Mouse (Mus musculus) kidney, adult 18-20 months (tissue): ENCODE measurements around the gene Mnd1.

Experiments
- DNase-seq: peaks from one replicate; pipeline ENCODE4 v3.0.0; 2021

Gene Mnd1

DNA sequence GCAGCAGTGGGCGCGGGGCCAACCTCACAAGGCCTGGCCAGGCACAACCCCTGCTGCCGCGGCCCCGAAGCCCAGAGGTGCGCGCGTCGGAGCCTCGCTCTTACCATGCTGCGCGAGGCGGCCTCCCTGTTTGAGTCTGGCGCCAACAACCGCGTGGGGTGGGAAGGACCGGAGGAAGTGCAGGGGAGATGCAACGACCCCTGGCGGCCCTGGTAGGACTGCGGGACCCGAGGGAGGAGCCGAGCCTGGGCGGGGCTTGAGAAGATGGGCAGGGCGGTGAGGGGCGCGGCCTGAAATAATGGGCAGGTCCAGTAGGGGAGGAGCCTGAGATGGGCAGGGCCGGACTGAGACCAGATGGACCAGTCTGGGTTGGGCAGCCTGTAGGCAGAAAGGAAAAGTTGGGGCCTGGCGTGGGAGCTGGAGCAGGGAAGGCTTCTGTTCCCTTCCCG, at the start of gene Mnd1:
Gene Mnd1, minus strand, starts transcription at position 229 of the 449 bp plus-strand sequence.
- DNase-seq = peak; percentile 99

DNA sequence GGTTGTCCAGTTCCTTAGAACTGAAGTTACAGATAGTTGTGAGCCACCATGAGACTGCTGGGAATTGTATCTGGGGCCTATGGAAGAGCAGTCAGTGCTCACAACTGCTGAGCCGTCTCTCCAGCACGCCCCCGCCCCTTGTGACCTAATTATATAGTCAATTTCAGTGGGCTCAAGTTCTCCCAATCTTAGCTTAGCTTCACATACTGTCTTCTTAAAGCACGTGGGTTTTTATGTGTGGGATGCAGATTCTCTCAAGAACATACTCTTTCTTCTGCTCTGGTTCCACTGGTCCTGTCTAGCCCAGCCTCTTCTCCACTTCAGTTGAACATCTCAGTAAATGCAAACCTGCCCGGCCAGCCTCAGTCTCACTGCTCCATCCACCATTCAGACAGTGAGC, 49.1 kb upstream of the Mnd1 start:
- DNase-seq = no peak

DNA sequence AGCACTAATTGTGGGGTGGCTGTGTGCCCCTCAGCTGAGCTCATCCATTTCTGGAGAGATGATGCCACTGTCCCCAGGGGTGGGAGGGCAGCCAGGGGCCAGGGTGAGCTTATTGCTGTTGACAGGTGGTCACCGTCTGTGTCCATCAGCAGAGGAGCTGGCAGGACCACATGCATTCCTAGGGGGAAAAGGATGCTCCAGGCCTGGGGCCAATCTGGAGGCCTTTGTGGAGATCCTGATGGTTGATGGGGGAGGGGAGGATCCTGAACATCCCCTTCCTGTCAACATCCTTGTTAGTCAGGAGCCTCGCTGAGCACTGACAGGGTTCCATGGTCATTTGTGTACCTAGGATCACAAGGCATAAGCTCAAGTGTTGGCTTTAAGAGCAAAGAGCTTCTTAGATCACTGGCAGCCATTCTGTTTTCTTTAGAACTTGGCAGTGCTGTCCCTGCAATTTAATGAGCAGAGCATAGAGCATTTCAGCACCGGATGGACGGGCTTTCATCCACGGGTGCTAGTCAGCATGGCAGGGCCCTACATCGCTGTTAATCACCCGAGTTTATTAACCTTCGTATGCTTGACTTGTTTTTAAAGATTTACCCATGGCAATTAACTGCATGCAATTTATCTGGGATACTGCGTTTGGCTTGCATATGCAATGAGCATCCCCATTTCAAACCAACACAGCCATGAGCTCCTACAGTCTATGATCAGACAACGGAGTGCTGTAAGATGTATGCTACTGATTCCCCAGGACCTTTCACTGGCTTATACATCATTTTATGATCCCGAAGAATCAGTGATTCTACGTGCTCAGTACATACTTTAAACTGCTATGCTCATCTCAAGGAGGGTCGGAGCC, 45.2 kb upstream of the Mnd1 start:
- DNase-seq = no peak

DNA sequence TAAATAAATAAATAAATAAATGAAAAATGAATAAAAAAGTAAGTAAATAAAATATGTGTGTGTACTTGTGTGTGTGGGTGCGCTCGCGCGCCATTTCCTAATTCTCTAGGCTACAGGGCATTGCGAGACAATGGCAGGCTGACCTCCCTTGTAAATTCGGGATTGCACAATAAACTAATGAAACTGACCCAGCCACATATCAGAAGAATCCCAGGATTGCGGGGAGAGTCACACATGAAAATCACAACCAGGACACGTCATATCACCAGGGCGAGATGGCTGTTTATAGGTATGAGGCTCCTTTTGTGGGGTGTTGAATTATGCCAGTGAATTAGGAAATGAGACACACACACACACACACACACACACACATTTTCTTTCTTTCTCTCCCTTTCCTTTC, 43.9 kb upstream of the Mnd1 start:
- DNase-seq = no peak

DNA sequence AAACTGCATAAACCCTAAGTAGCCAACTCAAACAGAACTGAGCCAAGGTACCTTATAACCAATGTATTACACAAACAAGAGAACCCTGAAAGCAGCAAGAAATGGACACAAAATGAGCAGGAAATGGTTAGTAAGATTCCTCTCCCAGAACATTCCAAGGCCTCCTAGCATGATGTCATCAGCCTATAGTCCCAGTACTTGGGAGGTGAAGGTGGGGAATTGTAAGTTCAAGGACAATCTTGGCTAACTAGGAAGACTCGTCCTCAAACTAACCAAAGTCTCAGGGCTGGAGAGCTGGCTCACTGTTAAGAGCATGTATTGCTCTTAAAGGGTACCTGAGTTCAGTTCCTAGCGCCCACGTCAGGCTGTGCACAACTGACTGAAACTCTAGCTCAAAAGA, 42.6 kb upstream of the Mnd1 start:
- no peak for DNase-seq

DNA sequence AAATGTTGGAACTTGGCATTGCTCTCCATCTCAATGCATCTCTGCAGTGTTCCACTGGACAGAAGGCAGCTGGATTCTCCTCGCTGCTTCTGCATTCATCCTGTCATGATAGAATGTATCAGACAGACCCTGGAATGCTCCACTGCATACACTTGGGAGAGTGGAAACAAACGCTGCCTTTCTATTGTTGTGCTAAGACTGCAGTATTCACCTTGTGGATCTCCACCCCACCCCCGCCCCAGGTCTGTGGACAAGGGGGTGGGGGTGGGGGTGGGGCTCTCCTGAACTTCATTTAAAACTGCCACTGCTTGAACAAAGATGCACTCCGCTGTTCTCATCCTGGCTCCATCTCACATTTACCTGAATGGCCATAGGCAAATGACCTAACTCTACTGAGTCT, 38.3 kb upstream of the Mnd1 start:
- DNase-seq = no peak

DNA sequence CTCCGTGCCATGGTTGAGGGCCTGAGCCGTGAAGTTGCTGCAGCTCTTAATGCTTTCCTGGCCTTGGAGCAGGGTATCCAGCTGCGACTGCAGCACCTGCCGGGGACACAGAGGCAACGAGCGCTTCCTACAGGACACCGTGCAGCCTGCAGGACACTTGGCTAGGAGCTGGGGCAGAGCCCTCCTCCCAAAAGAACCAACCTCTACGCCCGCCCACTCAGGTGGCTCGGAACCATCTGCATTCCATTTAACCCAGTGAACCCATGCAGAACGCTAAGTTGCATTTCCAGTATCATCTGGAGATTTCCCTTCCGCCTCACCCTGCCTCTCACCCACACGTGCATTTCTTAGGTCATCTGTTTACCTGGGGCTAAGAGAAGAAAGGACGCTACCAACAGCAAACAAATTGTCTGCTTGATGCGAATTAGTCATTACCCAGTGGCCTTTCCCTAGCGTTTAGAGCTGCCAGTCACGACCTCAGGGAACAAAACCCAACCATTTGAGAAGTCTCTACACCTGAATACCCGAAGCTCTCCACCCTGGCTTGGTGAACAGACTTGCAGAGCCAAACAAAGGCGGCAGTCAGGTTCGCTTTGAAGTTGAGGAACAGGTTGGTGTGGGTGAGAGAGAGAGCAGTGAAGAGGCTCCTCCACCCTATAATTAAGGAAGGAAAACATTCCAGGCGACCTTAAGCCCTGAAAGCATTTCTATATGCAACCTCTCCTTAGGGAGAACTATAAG, 35.7 kb upstream of the Mnd1 start:
- no peak for DNase-seq

DNA sequence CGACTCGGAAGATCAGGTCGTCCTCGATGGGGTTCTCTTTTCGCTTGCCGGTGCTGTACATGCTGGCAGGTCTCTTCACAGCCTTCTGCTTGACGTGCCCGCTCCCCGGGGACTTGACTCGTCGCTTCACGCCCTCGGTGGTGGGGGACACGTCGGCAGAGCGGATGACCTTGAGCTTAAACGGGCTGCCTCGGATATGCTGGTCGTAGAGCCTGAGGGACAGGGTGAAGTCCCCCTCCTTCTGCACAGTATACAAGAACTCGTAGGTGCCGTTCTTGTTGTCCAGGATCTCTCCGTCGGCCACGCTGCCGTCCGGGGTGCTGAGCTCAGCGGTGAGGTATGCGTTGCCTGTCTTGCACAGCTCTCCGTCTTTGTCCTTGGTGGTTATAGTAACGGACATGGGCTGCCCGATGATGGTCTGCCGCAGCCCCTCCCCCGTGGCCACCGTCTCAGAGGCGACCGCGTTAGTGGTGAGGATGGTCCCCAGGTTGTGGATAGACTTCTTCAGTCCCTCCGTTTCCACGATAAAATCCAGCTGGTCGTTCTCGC, 35.0 kb upstream of the Mnd1 start:
- DNase-seq = no peak

DNA sequence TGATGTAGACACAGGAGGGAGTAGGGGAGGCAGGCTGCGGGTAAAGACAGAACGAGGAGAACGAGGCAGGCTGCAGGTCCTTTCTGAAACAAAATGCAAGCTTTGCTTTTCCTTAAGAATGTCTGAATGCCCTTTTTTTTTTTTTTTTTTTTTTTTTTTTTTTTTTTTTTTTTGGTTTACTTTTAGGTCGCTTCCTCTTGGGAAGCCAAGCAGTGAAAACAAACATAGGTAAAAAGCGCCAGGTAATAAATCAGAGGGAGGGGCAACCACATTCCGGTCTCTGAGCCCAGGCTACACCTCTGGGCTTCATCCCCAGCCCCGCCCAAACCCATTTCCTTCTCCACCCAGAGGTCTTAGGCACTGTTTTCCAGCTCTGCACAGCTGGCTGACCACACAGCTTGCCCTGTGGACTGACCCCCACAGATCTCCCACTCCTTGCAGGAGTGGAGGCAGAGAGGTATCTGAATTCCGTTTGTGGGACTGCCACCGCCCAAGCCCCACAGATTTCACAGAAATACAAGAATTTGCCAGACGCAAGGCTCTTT, 34.1 kb upstream of the Mnd1 start:
- DNase-seq = no peak

DNA sequence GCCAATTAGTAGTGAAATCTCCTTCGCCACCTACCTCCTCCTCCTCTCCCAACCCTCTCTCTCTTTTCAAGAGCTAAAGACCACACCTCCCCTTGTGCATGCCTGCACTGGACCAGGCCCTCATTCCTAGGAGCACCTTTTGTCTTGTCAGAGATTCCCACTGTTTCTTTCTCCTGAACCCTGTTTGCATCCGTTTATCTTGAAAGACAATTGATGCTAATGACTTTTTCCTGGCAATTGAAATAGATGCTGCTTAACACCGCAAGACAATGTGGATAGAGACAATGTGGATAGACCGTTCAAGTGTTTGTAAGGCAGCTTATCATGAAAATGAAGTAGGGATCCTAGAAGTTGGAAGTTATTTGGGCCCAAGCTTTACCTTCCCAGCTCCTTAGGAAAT, 26.1 kb upstream of the Mnd1 start:
- no peak for DNase-seq

DNA sequence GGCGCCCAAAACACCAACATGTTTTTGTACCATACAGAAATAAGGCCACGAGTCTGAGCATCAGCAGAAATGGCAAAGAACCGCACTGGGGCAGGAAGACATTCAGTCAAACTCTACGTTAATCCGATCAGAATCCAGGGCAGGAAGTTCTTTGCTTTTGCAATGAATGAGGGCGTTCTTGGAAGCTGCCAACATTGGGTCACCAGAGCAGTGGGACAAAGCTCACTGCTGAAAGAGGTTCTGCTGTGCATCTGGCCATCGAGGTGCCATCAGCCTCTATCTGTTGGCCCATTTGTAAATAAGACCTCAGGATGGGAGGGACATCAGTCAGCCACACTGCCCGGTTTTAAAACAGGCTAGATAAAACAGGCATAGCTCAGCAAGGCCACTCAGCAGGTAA, 25.5 kb upstream of the Mnd1 start:
- no peak for DNase-seq

DNA sequence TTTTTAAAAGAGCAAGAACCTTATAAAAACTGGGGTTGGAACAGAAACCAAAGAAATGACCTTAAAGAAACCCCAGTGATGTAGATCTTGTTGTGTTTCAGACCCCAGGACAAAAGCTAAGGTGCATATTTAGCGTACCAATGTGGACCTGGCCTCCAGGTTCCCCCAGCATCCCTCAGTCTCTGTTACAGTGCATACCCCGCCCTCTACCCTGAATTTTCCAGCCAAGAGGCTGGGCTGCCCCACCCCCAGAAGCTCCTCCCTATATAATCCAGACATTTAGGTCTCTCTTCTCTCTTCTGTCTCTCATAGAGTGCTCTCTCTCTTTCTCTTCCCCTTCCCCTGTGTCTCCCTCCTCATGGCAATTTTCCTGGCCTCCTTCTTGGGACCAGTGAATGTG, 24.7 kb upstream of the Mnd1 start:
- no peak for DNase-seq

DNA sequence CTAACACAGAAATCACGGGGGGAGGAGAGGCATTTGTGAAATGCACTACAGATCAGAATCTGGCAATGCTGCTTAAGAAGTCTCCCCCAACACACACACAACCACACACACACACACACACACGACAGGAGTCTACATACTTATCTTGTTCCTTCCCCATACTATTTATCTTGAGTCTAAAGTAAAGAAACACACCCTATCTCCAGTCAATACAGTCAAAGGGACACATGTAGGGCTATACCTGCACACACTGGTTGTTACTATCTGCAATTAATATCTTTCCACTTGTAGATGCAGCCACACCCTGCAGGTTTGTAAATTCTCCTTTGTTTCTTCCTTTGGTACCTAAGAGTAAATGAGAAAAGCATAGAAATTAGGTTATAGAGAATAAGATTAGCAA, 22.2 kb upstream of the Mnd1 start:
- no peak for DNase-seq

DNA sequence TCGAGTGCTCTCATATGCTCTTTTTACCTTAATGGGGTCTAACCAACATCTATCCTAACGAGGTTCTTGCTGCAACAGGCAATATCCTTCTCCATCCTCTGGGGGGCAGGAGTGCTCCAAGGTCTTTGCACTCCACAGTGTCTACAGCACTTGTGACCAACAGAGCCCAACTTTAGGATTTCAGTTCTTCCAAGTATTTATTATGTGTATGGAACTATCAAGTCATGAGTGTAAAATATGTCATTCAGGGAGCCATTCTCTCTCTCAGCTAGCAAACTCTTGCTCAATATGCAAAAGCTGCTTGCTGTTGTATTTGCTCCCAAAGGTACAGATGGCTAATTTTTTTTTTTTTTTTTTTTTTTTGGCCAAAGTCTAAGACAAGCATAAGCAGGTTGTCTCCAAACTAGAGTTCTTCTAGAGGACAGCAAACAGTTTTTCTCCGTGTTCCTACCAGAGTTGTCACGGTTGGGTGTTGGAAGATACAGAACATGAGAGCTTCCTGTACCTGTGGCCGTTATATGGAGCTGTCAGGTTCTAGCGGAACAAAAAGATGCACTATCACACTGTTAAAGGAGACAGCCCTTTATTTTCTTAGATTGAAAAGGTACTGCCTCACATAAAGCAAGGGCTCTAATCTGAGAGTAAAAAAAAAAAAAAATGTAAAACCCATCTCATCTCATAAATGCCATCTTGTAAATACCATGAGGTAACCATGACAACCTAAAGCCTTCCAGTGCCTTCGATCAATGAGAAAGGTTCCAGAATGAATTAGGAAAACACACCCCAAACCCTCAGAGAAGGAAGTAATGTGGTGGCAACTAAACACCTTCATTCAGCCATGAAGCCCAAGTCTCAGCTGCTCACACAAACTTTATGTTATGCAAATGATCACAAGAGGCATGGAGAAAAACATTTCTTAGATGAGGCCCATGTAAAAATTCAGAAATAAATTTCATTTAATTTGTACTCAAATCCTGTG, 20.0 kb upstream of the Mnd1 start:
- peak; percentile 78 for DNase-seq

DNA sequence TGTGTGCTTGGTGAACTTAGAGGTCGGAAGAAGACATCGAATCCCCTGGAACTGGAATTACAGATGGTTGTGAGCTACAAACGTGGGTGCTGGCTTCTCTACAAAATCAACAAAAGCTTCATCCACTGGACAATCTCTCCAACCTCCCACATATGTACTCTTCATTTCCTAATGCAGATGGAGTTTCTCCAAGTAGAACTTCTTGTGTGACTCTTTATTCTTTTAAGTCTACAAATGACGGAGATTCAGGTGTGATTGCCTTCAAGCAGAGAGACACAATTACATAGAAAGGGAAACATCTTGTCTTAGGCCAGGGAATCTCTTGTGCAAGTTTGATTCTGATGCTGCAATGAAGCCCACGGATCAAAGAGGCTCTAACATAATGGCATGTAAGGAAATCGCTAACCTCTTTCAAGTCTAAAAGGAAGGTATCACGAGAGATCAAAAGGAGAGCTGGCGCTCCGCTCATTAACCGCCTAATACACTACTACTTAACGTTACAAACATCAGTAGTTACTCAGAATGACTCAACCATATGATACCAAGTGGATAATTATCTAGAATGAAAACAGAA, 18.1 kb upstream of the Mnd1 start, which contains the start of gene Gm6525:
Gene Gm6525, plus strand, starts transcription at position 524 of the 574 bp plus-strand sequence.
- no peak for DNase-seq

DNA sequence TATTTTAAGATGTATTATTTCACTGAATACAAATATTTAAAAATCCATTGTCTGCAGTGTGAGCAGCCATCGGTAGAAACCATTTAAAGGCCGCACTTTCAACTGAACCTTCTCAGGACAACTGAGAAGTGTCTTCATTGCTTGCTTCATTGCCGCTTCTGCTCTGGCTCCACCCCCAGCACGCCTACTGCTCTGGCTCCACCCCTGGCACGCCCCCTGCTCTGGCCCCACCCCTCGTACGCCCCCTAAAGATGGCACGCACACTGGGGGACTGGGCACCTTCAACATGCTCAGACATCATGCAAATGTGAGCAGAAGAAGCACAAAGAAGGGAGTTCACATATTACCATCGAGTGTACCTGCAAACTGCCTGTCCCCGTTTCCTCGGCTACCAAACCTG, 16.8 kb upstream of the Mnd1 start:
- DNase-seq = no peak

DNA sequence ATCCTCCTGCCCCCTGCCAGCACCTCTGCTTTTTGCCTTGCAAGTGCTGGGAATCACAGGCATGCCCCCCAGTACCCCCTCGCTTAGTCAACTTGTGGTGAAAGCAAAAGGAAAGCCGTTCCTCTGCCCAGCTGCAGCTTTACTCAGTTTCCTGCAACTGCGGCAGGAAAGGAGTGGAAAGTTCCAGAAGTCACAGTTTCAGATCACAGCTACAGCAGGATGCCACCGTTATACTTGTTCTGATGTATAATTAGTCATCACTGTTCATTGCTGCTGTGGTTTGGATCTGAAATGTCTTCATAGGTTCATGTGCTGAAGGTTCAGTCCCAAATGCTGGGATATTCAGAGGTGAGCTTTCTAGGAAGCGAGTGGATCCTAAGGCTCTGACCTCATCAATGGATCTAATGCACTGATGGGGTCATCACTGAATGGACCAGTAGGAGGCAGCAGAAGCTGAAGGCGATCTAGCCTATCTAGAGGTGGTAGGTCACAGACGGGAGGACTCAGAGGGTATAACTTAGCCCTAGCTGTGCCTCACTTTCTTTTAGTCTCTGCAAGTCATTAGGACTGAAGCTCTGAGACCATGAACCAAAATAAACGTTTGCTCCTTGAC, 13.9 kb upstream of the Mnd1 start:
- DNase-seq = no peak

DNA sequence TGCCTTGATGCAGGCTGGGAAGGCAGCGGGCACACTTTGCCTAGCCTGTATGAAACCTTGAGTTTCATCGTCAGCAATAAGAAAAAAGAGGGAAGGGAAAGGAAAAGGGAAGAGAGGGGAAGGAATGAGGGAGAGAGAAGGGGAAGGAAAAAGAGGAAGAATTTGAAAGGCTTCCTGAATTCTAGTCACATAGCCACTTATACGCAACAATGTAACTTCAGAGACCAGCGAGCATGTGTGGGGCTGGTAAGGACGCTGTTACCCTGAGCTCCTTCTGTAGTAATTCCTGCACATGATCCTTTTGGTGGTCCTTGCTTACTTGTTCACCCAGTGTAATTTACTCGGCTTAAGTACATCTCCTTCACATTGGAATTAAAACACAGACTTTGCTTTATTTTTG, 13.4 kb upstream of the Mnd1 start:
- no peak for DNase-seq

DNA sequence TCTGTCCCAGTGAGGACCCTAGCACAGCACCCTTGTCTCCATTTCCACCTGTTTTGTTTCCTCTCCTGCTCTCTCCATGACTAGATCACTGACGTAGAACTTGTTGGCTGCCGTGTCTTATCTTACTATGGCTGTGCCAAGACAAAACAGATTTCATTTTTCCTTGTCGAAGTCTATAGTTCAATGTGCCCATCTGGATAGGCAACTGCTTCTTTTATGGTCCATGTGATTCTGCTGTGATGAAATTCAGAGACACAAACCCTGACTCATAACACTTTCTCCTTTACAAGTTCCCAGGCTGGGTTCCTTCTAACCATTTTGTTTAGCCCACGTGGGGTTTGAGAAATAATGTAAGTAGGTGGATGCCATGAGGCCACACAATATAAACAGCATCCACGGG, 10.5 kb upstream of the Mnd1 start:
- no peak for DNase-seq

DNA sequence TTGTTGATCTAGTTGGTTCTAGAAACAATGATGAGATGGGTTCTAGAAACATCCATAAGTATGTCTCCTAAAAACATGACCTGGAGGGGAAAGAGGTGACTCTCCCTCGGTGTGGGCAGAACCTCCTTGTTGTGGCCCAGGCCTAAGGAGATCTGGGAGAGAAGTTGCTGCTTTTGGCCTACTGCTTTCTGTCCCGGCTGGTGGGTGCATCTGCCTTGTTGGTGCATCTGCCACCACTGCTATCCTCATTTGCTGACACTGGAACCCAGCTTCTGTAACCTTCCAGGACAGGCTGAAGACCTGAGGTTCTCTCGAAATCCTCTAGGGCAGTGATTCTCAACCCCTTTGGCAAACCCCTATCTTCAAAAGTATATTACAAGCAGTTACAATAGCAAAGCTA, 9.8 kb upstream of the Mnd1 start:
- DNase-seq = no peak

DNA sequence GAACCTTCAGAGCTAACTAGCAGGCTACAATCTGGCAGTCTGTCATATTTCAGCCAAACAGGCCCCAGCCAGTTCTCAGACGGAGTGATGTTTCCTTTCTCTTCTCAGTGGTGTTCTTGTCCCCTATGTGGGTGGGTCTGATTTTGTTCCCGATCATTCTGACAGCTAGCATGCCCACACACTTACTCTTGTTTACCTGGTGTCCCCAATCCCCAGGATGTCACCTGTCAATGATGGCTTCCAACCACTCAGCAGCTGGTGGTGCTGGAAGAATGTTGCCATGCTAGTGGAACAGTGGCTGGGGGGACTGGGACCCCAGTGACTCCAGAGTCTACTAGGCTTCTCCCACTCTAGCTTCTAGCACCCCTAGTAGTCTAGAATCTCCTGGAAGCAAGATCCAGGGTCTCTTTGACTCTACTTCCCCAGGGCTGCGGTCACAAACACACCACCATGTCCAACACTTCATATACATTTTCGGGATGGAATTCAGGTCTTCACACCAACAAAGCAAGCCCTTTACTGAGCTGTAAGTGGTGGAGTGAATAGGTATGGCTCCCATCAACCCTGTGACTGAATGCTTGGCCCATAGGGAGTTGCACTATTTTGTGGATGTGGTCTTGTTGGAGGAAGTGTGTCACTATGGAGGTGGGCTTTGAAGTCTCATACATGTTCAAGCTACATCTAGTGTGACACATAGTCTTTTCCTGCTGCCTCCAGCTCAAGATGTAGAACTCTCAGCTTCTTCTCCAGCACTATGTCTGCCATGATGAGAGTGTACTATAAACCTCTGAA, 2.2 kb upstream of the Mnd1 start:
- no peak for DNase-seq
